Mouse (Mus musculus) MEL (cell line): ENCODE measurements around the gene Natd1. TPM values are rescaled to one million over a fixed set of nuclear protein-coding genes. Genes with fewer than 3 reads are reported as not detected.

Experiments
- polyA plus RNA-seq, 2 experiments: library from polyadenylated mRNA; stranded (reverse) in 1 of 2; unstranded in 1 of 2; fragments of >175 nt in 1 of 2; fragments of >200 nt in 1 of 2; gene quantifications; 2 replicates each; pipeline versions ENCODE4 v1.2.1 to v1.2.4; 2012; ENCODE audit warnings: low replicate concordance in 2 of 2, low read depth in 1 of 2; ENCODE audit not compliant: insufficient read length in 2 of 2, insufficient read depth in 1 of 2, missing spikeins in 1 of 2
- total RNA-seq: library from RNA; depleted of rRNA; stranded (reverse); fragments of 300-350 nt; gene quantifications from 2 replicates; pipeline ENCODE4 v1.2.3, GENCODE M21; 2012; rRNA removed

The Natd1 gene
- total and polyA plus RNA-seq, 3 experiments = 3.0 to 10.9 TPM; not detected in 1

Other genes with a start within 250 kb of the Natd1 start
- gene Llgl1, start 215.0 kb downstream of the Natd1 start, total RNA-seq = 9.3 and 11.6 TPM in 2 replicates
- gene Llgl1, start 215.0 kb downstream of the Natd1 start, polyA plus RNA-seq = 10 to 100 TPM in 1 of 2 experiments, not detected in 1; 23.9 TPM
- gene Flii, start 187.5 kb downstream of the Natd1 start, total RNA-seq = 71.8 and 78.7 TPM in 2 replicates
- gene Flii, start 187.5 kb downstream of the Natd1 start, polyA plus RNA-seq = 100 to 1,000 TPM in 1 of 2 experiments, not detected in 1; 111 TPM
- gene Mief2, start 186.4 kb downstream of the Natd1 start, total RNA-seq = 14.2 and 14.6 TPM in 2 replicates
- 10 to 100 TPM in 1 of 2 experiments, not detected in 1; 13.4 TPM for gene Mief2, start 186.4 kb downstream of the Natd1 start, polyA plus RNA-seq
- gene Top3a, start 137.4 kb downstream of the Natd1 start, total RNA-seq = 17.7 and 19.3 TPM in 2 replicates
- 10 to 100 TPM in 1 of 2 experiments, not detected in 1; 18.4 TPM for gene Top3a, start 137.4 kb downstream of the Natd1 start, polyA plus RNA-seq
- 17.0 and 20.0 TPM in 2 replicates for gene Smcr8, start 137.2 kb downstream of the Natd1 start, total RNA-seq
- gene Smcr8, start 137.2 kb downstream of the Natd1 start, polyA plus RNA-seq = 10 to 100 TPM in 1 of 2 experiments, not detected in 1; 20.5 TPM
- 63.3 and 71.4 TPM in 2 replicates for gene Shmt1, start 103.0 kb downstream of the Natd1 start, total RNA-seq
- gene Shmt1, start 103.0 kb downstream of the Natd1 start, polyA plus RNA-seq = 10 to 100 TPM in 1 of 2 experiments, not detected in 1; 55.3 TPM
- 67.8 and 81.5 TPM in 2 replicates for gene Dhrs7b, start 84.1 kb downstream of the Natd1 start, total RNA-seq
- 10 to 100 TPM; 49.5 to 94.7 TPM for gene Dhrs7b, start 84.1 kb downstream of the Natd1 start, polyA plus RNA-seq
- 90.7 and 125 TPM in 2 replicates for gene Tmem11, start 35.5 kb downstream of the Natd1 start, total RNA-seq
- 100 to 1,000 TPM in 1 of 2 experiments, not detected in 1; 117 TPM for gene Tmem11, start 35.5 kb downstream of the Natd1 start, polyA plus RNA-seq
- gene Map2k3, start 17.3 kb upstream of the Natd1 start, total RNA-seq = 69.2 and 73.2 TPM in 2 replicates
- 100 to 1,000 TPM; 111 to 132 TPM for gene Map2k3, start 17.3 kb upstream of the Natd1 start, polyA plus RNA-seq
- not detected in 2 replicates for gene Kcnj12, start 107.8 kb upstream of the Natd1 start, total RNA-seq
- not detected for gene Kcnj12, start 107.8 kb upstream of the Natd1 start, polyA plus RNA-seq
- gene Tnfrsf13b, start 212.0 kb upstream of the Natd1 start, total RNA-seq = 7.7 and 11.9 TPM in 2 replicates
- gene Tnfrsf13b, start 212.0 kb upstream of the Natd1 start, polyA plus RNA-seq = 10 to 100 TPM in 1 of 2 experiments, not detected in 1; 17.9 TPM